Comparison of ENCODE assay signal across 8 mouse cellular contexts in the genomic region with DNA sequence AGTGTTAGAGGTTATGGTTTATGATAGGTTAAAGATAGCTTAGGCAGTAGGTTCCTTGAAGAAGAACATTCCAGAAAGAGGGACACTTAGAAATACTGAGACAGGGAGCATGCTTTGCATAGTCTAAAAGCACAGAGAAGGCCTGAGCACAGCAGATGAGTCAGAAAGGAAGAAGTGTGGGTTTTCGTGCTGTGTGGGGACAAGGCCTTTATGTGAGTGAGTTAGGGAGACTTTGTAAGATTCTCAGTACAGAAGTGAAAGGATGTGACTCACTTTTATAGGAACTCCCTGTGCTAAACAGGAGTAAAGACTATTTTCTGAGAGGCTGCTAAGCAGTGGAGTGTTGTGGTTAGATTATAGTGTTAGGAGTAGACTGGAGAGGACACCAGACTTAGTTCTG. TPM values are rescaled to one million over a fixed set of nuclear protein-coding genes. Genes with fewer than 3 reads are reported as not detected.
DNase-seq lines count a peak whose midpoint lies in the region; ATAC-seq lines count a peak whose summit lies in the region.

No protein-coding gene starts in this region.

- peak overlapping the region; percentile 88 for H3K9ac ChIP-seq in embryonic facial prominence, embryonic 12.5 days
- peak overlapping the region; percentile 17 for H3K9ac ChIP-seq in hindbrain, embryonic 16.5 days (ENCODE audit: low read depth, low read length)

- H3K4me3 ChIP-seq in embryonic facial prominence, embryonic 12.5 days: peak overlapping the region; percentile 73
- H3K4me3 ChIP-seq in hindbrain, embryonic 16.5 days (ENCODE audit: low read length): peak overlapping the region; percentile 89

- no peaks in the 10 kb centered on the region for H3K9me3 ChIP-seq in embryonic facial prominence, embryonic 12.5 days
- H3K9me3 ChIP-seq in hindbrain, embryonic 16.5 days (ENCODE audit: control insufficient read depth, low read length): no peaks in the 10 kb centered on the region

- intact Hi-C loops in gastrocnemius, postnatal 36 days (cut with DNase I): no loop called here

- ATAC-seq in embryonic facial prominence, embryonic 12.5 days (ENCODE audit: insufficient number of reproducible peaks, insufficient read depth, low FRiP score, low TSS enrichment): no peak
- ATAC-seq in hindbrain, embryonic 16.5 days: no peak
- ATAC-seq in megakaryocyte progenitor cell, adult 5-6 weeks (replicated peaks; ENCODE audit: poor library complexity): peak; percentile 42

- H3K4me1 ChIP-seq in embryonic facial prominence, embryonic 12.5 days: peaks cover 5% of the 10 kb centered on the region
- H3K4me1 ChIP-seq in hindbrain, embryonic 16.5 days (ENCODE audit: control insufficient read depth, insufficient read depth, low read depth, low read length): peaks cover 9% of the 10 kb centered on the region; the same call in 1 of the 2 replicates

- peak overlapping the region; percentile 64 for H3K4me2 ChIP-seq in embryonic facial prominence, embryonic 12.5 days (replicated peaks)
- peak overlapping the region; percentile 80 for H3K4me2 ChIP-seq in hindbrain, embryonic 16.5 days (ENCODE audit: low read length)

- H3K27me3 ChIP-seq in embryonic facial prominence, embryonic 12.5 days: no peaks in the 10 kb centered on the region
- H3K27me3 ChIP-seq in hindbrain, embryonic 16.5 days (replicated peaks; ENCODE audit: control insufficient read depth, insufficient read depth, low read length): no peaks in the 10 kb centered on the region

- DNase-seq in cerebellum, adult 9-10 months: peak; percentile 21
- no peak for DNase-seq in cerebellum, postnatal 25 days
- peak; percentile 48 to 53 for DNase-seq in right cerebral cortex, adult 2 months (ENCODE audit: low spot score in 2 of 2)
- DNase-seq in right cerebral cortex, postnatal 4 days: no peak
- DNase-seq in gastrocnemius, postnatal 36 days: no peak

- H3K36me3 ChIP-seq in embryonic facial prominence, embryonic 12.5 days: no peaks in the 10 kb centered on the region
- no peaks in the 10 kb centered on the region for H3K36me3 ChIP-seq in hindbrain, embryonic 16.5 days (ENCODE audit: control insufficient read depth, insufficient read depth, low read length)

- no peak overlapping the region for H3K27ac ChIP-seq in embryonic facial prominence, embryonic 12.5 days
- H3K27ac ChIP-seq in hindbrain, embryonic 16.5 days (ENCODE audit: low read depth, low read length): no peak overlapping the region

- 47% methylated on average over 1 of the region's 1 CpGs for WGBS in embryonic facial prominence, embryonic 12.5 days
- 41% methylated on average over 1 of the region's 1 CpGs for WGBS in hindbrain, embryonic 16.5 days

RNA-seq across cellular contexts. Expression of a gene that starts 0.9 kb away (rescaled TPM):
- 2.9 and 3.0 TPM in 2 replicates for polyA plus RNA-seq in embryonic facial prominence, embryonic 12.5 days (2016; fragmentation: Nextera tagmentation; extraction: Ambion mirVana)
- polyA plus RNA-seq in hindbrain, embryonic 16.5 days (2015; fragmentation: Nextera tagmentation; extraction: Ambion mirVana): 2.5 and 3.3 TPM in 2 replicates
- total RNA-seq in megakaryocyte progenitor cell, adult 5-6 weeks (2015): 3.8 and 5.2 TPM in 2 replicates
- 0.62 and 4.2 TPM in 2 replicates for total RNA-seq in megakaryocyte progenitor cell, adult 5-6 weeks (2017)
- under 1 TPM in 1 of 2 experiments, not detected in 1; 0.72 TPM for total RNA-seq in gastrocnemius, postnatal 36 days (2021)

RNA-seq across cellular contexts. Expression of a gene that starts 1.0 kb away (rescaled TPM):
- 8.4 and 9.4 TPM in 2 replicates for polyA plus RNA-seq in embryonic facial prominence, embryonic 12.5 days (2016; fragmentation: Nextera tagmentation; extraction: Ambion mirVana)
- 5.1 and 5.2 TPM in 2 replicates for polyA plus RNA-seq in hindbrain, embryonic 16.5 days (2015; fragmentation: Nextera tagmentation; extraction: Ambion mirVana)
- 3.4 and 6.0 TPM in 2 replicates for total RNA-seq in megakaryocyte progenitor cell, adult 5-6 weeks (2015)
- total RNA-seq in megakaryocyte progenitor cell, adult 5-6 weeks (2017): 6.6 TPM in 2 replicates
- under 1 TPM; 0.52 to 0.69 TPM for total RNA-seq in gastrocnemius, postnatal 36 days (2021)

RNA-seq across cellular contexts. Expression of a gene that starts 34.8 kb away (rescaled TPM):
- 2.4 and 3.3 TPM in 2 replicates for polyA plus RNA-seq in embryonic facial prominence, embryonic 12.5 days (2016; fragmentation: Nextera tagmentation; extraction: Ambion mirVana)
- 0.55 and 0.60 TPM in 2 replicates for polyA plus RNA-seq in hindbrain, embryonic 16.5 days (2015; fragmentation: Nextera tagmentation; extraction: Ambion mirVana)
- total RNA-seq in megakaryocyte progenitor cell, adult 5-6 weeks (2015): not detected in 2 replicates
- 0.10 and 0.21 TPM in 2 replicates for total RNA-seq in megakaryocyte progenitor cell, adult 5-6 weeks (2017)
- total RNA-seq in gastrocnemius, postnatal 36 days (2021): 1 to 10 TPM; 3.2 to 8.9 TPM

Comparison
In these comparisons a context has a peak if more than half of its experiments do, and no peak if none do; other contexts are left out.
1. DNase-seq: peak in cerebellum, adult 9-10 months (single experiment) and right cerebral cortex, adult 2 months (2 of 2); none in cerebellum, postnatal 25 days (0 of 2), right cerebral cortex, postnatal 4 days (single experiment) and gastrocnemius, postnatal 36 days (0 of 2).